Mouse (Mus musculus): ENCODE measurements around the gene Gabarapl2.

GRCm38 (mm10) chr8:111992013-111992702, 51.7 kb downstream of the Gabarapl2 start, which contains the start of gene Adat1:
- TF ChIP-seq CTCF (IDR thresholded peaks at IDR 0.05; ENCODE audit: extremely low read depth, insufficient read depth, low read length) = no peak
- peak; percentile 81; the same call in 1 of the 2 replicates for TF ChIP-seq POLR2A (IDR thresholded peaks at IDR 0.05; ENCODE audit: extremely low read depth, insufficient read depth, low read length)

Measured in cortical plate, adult 2 months (tissue).